Mouse (Mus musculus) gastrocnemius, adult 18-20 months (tissue): ENCODE measurements around the gene Gm8660. TPM values are rescaled to one million over a fixed set of nuclear protein-coding genes. Genes with fewer than 3 reads are reported as not detected.
"Not testable (repeated sequence)": the region's sequence is repeated elsewhere in the genome, so short reads cannot be mapped to it uniquely, and the experiment has no call there.

ENCODE experiments used
- DNase-seq: peaks from one replicate; pipeline ENCODE4 v3.0.0; 2021; ENCODE audit warnings: low spot score
- long read RNA-seq, 2 experiments: library from polyadenylated mRNA; stranded (forward); transcript quantifications; one replicate each; pipeline ENCODE4 v2.0.0; 2021
- total RNA-seq, 2 experiments: library from RNA; stranded (reverse); gene quantifications; 2 replicates each; pipeline ENCODE4 v1.2.3; 2021

Gm8660 gene
- total RNA-seq: not detected
- long read RNA-seq, experiment 1: 0 reads
- long read RNA-seq, experiment 2: 0 reads

DNA sequence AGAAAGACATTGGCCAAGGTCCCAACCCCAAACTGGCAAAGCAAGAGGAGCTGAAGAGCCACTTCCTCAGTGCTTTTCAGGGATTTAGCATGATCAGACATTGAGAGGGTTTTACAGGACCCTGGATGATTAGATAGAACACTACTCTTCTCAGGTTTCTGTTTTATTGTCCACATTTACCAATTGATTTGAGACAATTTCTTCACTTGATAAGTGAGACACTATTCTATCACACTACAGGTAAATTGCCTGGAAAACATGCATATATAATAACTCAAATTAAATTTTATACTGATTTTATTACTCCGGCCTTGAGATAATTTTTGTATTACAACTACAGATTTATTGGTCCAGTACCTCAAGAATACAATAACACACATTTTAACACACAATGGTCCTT, at the start of gene Gm8660:
Gm8660 (minus strand) TSS at position 101 of the 400 bp plus-strand sequence.
- not testable (repeated sequence) for DNase-seq

DNA sequence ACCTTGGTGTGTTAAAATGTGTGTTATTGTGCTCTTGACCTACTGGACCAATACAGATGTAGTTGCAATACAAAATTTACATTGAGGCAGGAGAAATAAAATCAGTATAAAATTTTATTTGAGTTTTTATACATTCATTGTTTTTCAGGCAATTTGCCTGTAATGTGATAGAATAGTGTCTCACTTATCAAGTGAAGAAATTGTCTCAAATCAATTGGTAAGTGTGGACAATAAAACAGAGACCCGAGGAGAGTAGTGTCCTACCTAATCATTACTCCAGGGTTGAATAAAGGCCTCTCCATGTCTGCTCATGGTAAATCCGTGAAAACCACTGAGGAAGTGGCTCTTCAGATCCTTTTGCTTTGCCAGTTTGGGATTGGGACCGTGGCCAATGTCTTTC, 42.4 kb upstream of the Gm8660 start, which contains the start of gene Vmn1r148:
Vmn1r148 (plus strand) TSS at position 301 of the 400 bp plus-strand sequence.
- not testable (repeated sequence) for DNase-seq

DNA sequence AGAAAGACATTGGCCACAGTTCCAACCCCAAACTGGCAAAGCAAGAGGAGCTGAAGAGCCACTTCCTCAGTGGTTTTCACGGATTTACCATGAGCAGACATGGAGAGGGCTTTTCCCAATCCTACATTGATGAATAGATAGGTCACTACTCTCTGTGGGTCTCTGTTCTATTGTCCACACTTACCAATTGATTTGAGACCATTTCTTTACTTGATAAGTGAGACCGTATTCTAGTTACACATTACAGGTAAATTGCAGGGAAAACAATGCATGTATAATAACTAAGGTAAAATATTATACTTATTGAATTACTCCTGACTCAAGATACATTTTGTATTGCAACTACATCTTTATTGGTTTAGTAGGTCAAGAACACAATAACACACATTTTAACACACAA, 41.2 kb downstream of the Gm8660 start, which contains the start of gene Gm4187:
Gm4187 (minus strand) TSS at position 101 of the 400 bp plus-strand sequence.
- not testable (repeated sequence) for DNase-seq

Other genes starting within 250 kb of the Gm8660 start
- gene Gm10666, start 236.3 kb downstream of the Gm8660 start, total RNA-seq: not detected
- not detected for gene Vmn1r142, start 207.0 kb downstream of the Gm8660 start, total RNA-seq
- not detected for gene Vmn1r143, start 181.7 kb downstream of the Gm8660 start, total RNA-seq
- gene Gm8653, start 169.8 kb downstream of the Gm8660 start, total RNA-seq: not detected
- not detected for gene Gm8453, start 141.6 kb downstream of the Gm8660 start, total RNA-seq
- not detected for gene Gm4187, start 41.3 kb downstream of the Gm8660 start, total RNA-seq
- gene Vmn1r148, start 42.5 kb upstream of the Gm8660 start, total RNA-seq: not detected
- gene Vmn1r149, start 67.2 kb upstream of the Gm8660 start, total RNA-seq: not detected
- gene Gm10665, start 93.0 kb upstream of the Gm8660 start, total RNA-seq: not detected
- gene Vmn1r151, start 128.6 kb upstream of the Gm8660 start, total RNA-seq: not detected
- not detected for gene Vmn1r152, start 151.9 kb upstream of the Gm8660 start, total RNA-seq
- gene Gm8677, start 163.8 kb upstream of the Gm8660 start, total RNA-seq: not detected
- not detected for gene Gm4201, start 194.3 kb upstream of the Gm8660 start, total RNA-seq
- not detected for gene Gm4565, start 217.1 kb upstream of the Gm8660 start, total RNA-seq